Mouse (Mus musculus): ENCODE measurements around the gene Pkp3.

DNA sequence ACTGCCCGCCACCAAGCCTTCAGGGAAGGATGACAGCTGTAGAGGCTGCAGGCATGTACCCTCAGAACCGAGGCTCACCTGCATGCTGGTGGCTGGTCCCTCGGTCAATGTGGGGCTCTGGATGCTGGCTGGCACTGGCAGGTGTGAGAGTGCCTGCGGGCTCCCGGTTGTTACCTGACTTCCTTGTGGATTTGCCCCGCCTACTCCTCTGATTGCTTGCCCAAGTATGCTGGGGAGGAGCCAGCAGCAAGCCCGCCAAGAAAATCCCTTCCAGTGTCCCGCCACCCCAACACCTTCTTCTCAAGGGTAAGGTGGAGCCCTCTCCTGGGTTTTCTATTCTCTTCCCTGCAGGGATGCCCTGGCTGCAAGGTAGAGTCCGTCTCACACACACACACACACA lies 39.6 kb downstream of the Pkp3 start, which contains the start of gene Ano9:
- TF ChIP-seq EP300 (IDR thresholded peaks at IDR 0.05; ENCODE audit: low read depth) (no peak), CTCF (IDR thresholded peaks at IDR 0.05; ENCODE audit: low read depth) (no peak)

Measured in liver, embryonic 14.5 days (tissue).